Mouse (Mus musculus) liver, embryonic 16.5 days (tissue): Measurements from ENCODE around the gene Pon3. TPM values are rescaled to one million over a fixed set of nuclear protein-coding genes. Genes with fewer than 3 reads are reported as not detected.

Source experiments
- ATAC-seq: fragments of 200-750 bp; cut with Nextera tagmentation; 2 replicates; pipeline ENCODE4 v1.8.0; 2017; ENCODE audit warnings: low read depth, mild to moderate bottlenecking, moderate number of reproducible peaks, moderate library complexity
- H3K27ac ChIP-seq: fragments of 300-500 bp; sonication (generic); 2 replicates; pipeline ENCODE4 v1.5.1; 2014; ENCODE audit warnings: mild to moderate bottlenecking, low read length
- H3K27me3 ChIP-seq: fragments of 300-500 bp; sonication (generic); 2 replicates; pipeline ENCODE4 v1.6.1; 2014; ENCODE audit warnings: low read depth, low read length, mixed read lengths; ENCODE audit not compliant: control insufficient read depth, insufficient read depth
- H3K36me3 ChIP-seq: fragments of 300-500 bp; sonication (generic); 2 replicates; pipeline ENCODE4 v1.6.1; 2014; ENCODE audit warnings: mild to moderate bottlenecking; ENCODE audit not compliant: control insufficient read depth, insufficient read depth
- H3K4me1 ChIP-seq: fragments of 300-500 bp; sonication (generic); 2 replicates; pipeline ENCODE4 v1.6.1; 2014; ENCODE audit warnings: low read depth, low read length, mixed read lengths; ENCODE audit not compliant: control insufficient read depth
- H3K4me2 ChIP-seq: fragments of 300-500 bp; sonication (generic); 2 replicates; pipeline ENCODE4 v1.6.1; 2014; ENCODE audit warnings: low read depth, low read length, mixed read lengths
- H3K4me3 ChIP-seq: fragments of 300-500 bp; sonication (generic); 2 replicates; pipeline ENCODE4 v1.5.1; 2014; ENCODE audit warnings: low read depth, mild to moderate bottlenecking, low read length
- H3K9ac ChIP-seq: fragments of 300-500 bp; sonication (generic); 2 replicates; pipeline ENCODE4 v1.6.1; 2014; ENCODE audit warnings: low read depth, low read length
- H3K9me3 ChIP-seq: fragments of 300-500 bp; sonication (generic); replicated peaks from 2 replicates; pipeline ENCODE4 v1.6.1; 2016; ENCODE audit warnings: low read length; ENCODE audit not compliant: control insufficient read depth
- WGBS: fragments of 180-500 bp; shearing (Covaris S2); extraction: QIAGEN DNeasy Blood & Tissue Kit; methylation state at CpG from one replicate; pipeline ENCODE4 v1.1.7; 2014; ENCODE audit not compliant: insufficient replicate concordance; 5-methylcytosine and 5-hydroxymethylcytosine counted together
- polyA plus RNA-seq: library from polyadenylated mRNA; unstranded; fragments of >200 nt; fragmentation: Nextera tagmentation; extraction: Ambion mirVana; gene quantifications from 2 replicates; pipeline ENCODE4 v1.2.1, GENCODE M21; 2015

Pon3 gene
- polyA plus RNA-seq, 1 experiment from 2014 or later, result 26.6 TPM

DNA sequence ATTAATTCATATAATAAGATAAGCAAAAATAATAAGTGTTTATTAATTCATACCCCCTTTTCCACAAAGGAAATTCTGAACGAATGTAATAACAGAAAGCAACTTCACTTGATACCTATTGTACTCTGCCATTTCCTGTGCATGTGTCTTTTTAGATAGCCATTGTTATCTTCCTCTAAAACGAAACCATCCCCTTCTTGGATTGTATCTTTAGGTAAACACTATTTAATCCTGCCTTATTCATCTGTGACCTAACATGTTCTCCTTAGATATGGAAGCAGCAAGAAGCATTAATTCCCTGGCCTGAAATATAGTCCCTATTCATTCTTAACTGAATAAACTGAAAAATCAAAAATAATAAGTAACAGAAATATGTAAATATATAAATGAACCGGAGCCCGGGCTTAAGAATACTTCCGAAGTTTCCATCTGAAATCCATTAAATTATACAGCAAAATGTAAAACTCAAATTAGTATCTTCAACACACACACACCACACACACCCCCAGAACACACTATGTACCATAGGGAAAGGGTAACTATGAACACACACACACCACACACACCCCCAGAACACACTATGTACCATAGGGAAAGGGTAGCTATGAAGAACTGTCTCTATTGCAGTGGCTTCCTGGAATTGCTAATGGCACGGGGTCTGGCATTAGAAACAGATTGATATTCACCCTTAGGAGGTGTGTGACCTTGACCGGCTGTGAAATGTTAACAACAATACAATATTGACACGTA lies 7.3 kb upstream of the Pon3 start:
- Histone ChIP-seq H3K9ac (no peak overlapping the region), H3K4me1 (peaks cover 3% of the 10 kb centered on the region), H3K4me3 (no peak overlapping the region), H3K4me2 (no peak overlapping the region), H3K9me3 (no peaks in the 10 kb centered on the region), H3K27me3 (no peaks in the 10 kb centered on the region), H3K27ac (0 out of 2 replicates have a peak overlapping the region, but pooled peaks have one; percentile 4), H3K36me3 (peaks cover 30% of the 10 kb centered on the region)
- ATAC-seq, result peak; percentile 83
- WGBS, result 66% methylated on average over 8 of the region's 8 CpGs

- H3K4me1 ChIP-seq, result peaks cover 3% of the 10 kb centered on the region
- no peaks in the 10 kb centered on the region for H3K9me3 ChIP-seq
- peak; percentile 14; the same call in 1 of the 2 replicates for ATAC-seq
- no peak overlapping the region for H3K27ac ChIP-seq
- no peak overlapping the region for H3K4me2 ChIP-seq
- WGBS, result 57% methylated on average over 9 of the region's 10 CpGs
- H3K36me3 ChIP-seq, result peaks cover 22% of the 10 kb centered on the region
- H3K27me3 ChIP-seq, result no peaks in the 10 kb centered on the region
- no peak overlapping the region for H3K9ac ChIP-seq
- no peak overlapping the region for H3K4me3 ChIP-seq
These were observed 6.5 kb upstream of the Pon3 start for GRCm38 (mm10) chr6:5262322-5263249.

DNA sequence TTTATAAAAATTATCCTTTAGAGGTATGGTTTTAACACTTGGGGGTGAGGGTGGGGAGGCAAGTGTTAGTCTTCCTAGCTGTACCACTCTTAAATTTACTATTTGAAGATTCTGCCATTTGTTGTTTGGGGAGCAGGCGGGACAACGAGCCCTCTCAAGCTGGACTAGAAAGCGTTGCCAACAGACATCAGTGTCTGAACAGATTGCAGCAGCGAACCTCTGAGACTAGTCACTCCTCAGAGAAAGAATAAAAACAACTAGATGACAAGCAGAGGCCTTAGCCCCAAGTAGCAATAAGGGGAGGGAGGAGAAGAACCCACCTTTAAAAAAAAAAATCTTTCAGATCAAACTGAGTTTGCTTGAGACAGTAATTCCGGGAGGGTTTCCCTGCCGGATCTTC lies 795 bp downstream of the Pon3 start:
- ATAC-seq, result no peak
- peaks cover 16% of the 10 kb centered on the region for H3K4me1 ChIP-seq
- no peaks in the 10 kb centered on the region for H3K9me3 ChIP-seq
- 17% methylated on average over 6 of the region's 6 CpGs for WGBS
- H3K36me3 ChIP-seq, result no peaks in the 10 kb centered on the region
- peak overlapping the region; percentile 74 for H3K4me3 ChIP-seq
- H3K4me2 ChIP-seq, result peak overlapping the region; percentile 90
- peak overlapping the region; percentile 79 for H3K9ac ChIP-seq
- no peaks in the 10 kb centered on the region for H3K27me3 ChIP-seq
- peak overlapping the region; percentile 58 for H3K27ac ChIP-seq

DNA sequence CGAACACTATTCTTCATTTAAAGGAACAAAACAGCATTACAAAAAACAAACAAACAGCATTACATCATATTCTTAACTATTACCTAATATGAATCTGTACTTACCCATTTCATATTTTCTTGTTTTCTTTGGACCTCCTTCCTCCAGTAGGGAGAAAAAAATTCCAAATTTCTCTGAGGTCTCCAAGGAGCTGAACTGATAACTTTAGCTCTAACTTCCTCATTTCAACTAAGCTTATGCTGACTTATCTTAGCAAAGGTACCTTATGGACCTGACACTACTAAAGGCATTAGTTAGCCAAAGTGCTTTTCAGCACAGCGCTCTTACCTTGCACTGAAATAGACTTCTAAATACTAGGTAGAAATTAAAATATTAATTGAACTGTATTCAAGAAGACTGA lies 1.2 kb downstream of the Pon3 start:
- Histone ChIP-seq H3K9me3 (no peaks in the 10 kb centered on the region), H3K27me3 (no peaks in the 10 kb centered on the region), H3K4me3 (no peak overlapping the region), H3K36me3 (no peaks in the 10 kb centered on the region), H3K4me2 (peak overlapping the region; percentile 90), H3K9ac (no peak overlapping the region), H3K27ac (no peak overlapping the region), H3K4me1 (peaks cover 16% of the 10 kb centered on the region)
- WGBS, result 89% methylated on average over 2 of the region's 2 CpGs
- no peak for ATAC-seq

- Histone ChIP-seq H3K36me3 (no peaks in the 10 kb centered on the region), H3K4me1 (no peaks in the 10 kb centered on the region), H3K4me3 (no peak overlapping the region), H3K9me3 (no peaks in the 10 kb centered on the region), H3K27ac (no peak overlapping the region), H3K9ac (no peak overlapping the region), H3K4me2 (no peak overlapping the region), H3K27me3 (no peaks in the 10 kb centered on the region)
- WGBS, result 79% methylated on average over 6 of the region's 6 CpGs
- no peak for ATAC-seq
These were observed 10.2 kb downstream of the Pon3 start for GRCm38 (mm10) chr6:5245926-5246325.

GRCm38 (mm10) chr6:5238799-5239198 lies 17.3 kb downstream of the Pon3 start:
- no peaks in the 10 kb centered on the region; the same call in 1 of the 2 replicates for H3K4me1 ChIP-seq
- WGBS, result 83% methylated on average over 3 of the region's 3 CpGs
- H3K9ac ChIP-seq, result no peak overlapping the region
- H3K36me3 ChIP-seq, result peaks cover 2% of the 10 kb centered on the region; the same call in 1 of the 2 replicates
- H3K4me2 ChIP-seq, result no peak overlapping the region
- H3K4me3 ChIP-seq, result no peak overlapping the region
- H3K27me3 ChIP-seq, result no peaks in the 10 kb centered on the region
- no peak overlapping the region for H3K27ac ChIP-seq
- no peaks in the 10 kb centered on the region for H3K9me3 ChIP-seq
- ATAC-seq, result no peak

DNA sequence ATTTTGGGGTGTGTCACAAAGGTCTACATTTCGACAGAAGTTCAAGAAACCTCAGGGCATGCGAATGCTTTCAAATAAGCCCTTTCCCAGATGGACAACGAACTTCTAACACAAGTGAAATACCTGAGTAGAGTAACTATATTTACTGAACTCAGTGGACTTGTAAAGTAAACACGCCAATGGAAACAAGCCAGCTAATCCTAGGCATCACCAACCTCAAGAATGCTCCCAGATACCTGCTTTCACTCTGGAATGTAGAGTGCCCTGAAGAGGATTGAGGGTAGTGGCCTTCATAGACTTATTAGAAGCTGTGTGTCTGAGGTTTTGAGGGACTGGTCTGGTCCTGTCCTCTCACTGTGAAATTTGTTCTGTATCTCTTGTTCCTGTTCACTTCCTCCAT lies 18.6 kb downstream of the Pon3 start:
- H3K27me3 ChIP-seq, result no peaks in the 10 kb centered on the region
- peak overlapping the region; percentile 5; the same call in 1 of the 2 replicates for H3K27ac ChIP-seq
- 67% methylated on average over 4 of the region's 4 CpGs for WGBS
- peaks cover 2% of the 10 kb centered on the region; the same call in 1 of the 2 replicates for H3K36me3 ChIP-seq
- H3K4me1 ChIP-seq, result no peaks in the 10 kb centered on the region; the same call in 1 of the 2 replicates
- no peaks in the 10 kb centered on the region for H3K9me3 ChIP-seq
- peak; percentile 27; the same call in 1 of the 2 replicates for ATAC-seq
- no peak overlapping the region for H3K9ac ChIP-seq
- no peak overlapping the region for H3K4me3 ChIP-seq
- H3K4me2 ChIP-seq, result no peak overlapping the region

GRCm38 (mm10) chr6:5236843-5237371 lies 19.2 kb downstream of the Pon3 start:
- H3K9ac ChIP-seq, result no peak overlapping the region
- no peak overlapping the region for H3K4me3 ChIP-seq
- no peak for ATAC-seq
- peaks cover 2% of the 10 kb centered on the region; the same call in 1 of the 2 replicates for H3K36me3 ChIP-seq
- no peaks in the 10 kb centered on the region; the same call in 1 of the 2 replicates for H3K4me1 ChIP-seq
- H3K27ac ChIP-seq, result no peak overlapping the region; the same call in 1 of the 2 replicates
- no peak overlapping the region for H3K4me2 ChIP-seq
- 67% methylated on average over 8 of the region's 8 CpGs for WGBS
- no peaks in the 10 kb centered on the region for H3K9me3 ChIP-seq
- H3K27me3 ChIP-seq, result no peaks in the 10 kb centered on the region
